Mouse (Mus musculus) bone marrow, adult 2 months (tissue): ENCODE measurements at regions not wholly inside any gene's neighbourhood (a gene's known extent, or its start where the extent isn't known, plus 50 kb on each side); places are given as distances from the start of the nearest gene placed in this dataset.

ENCODE experiments used
- H3K27ac ChIP-seq: fragments of 200-500 bp; 2 replicates; pipeline ENCODE4 v1.5.1; 2012; ENCODE audit warnings: low read depth, mild to moderate bottlenecking, control low read depth, inconsistent platforms, low read length; ENCODE audit not compliant: control insufficient read depth, poor library complexity, insufficient read depth
- H3K4me1 ChIP-seq: fragments of 200-500 bp; 2 replicates; pipeline ENCODE4 v1.6.1; 2011; ENCODE audit warnings: low read length; ENCODE audit not compliant: control insufficient read depth, insufficient read depth
- H3K4me3 ChIP-seq: fragments of 200-500 bp; replicated peaks from 2 replicates; pipeline ENCODE3; 2011; ENCODE audit warnings: mild to moderate bottlenecking, low read depth, low read length, control low read depth; ENCODE audit not compliant: control insufficient read depth
- CTCF ChIP-seq: fragments of 200-500 bp; IDR thresholded peaks from 2 replicates; pipeline ENCODE4 v1.5.1; 2011; ENCODE audit warnings: low read length, control low read depth; ENCODE audit not compliant: control insufficient read depth, insufficient read depth
- POLR2A ChIP-seq: fragments of 200-500 bp; IDR thresholded peaks from 2 replicates; pipeline ENCODE4 v1.6.1; 2011; ENCODE audit warnings: low read depth, mild to moderate bottlenecking, control low read depth, low read length, borderline replicate concordance; ENCODE audit not compliant: control insufficient read depth
- WGBS: fragments of 180-500 bp; shearing (Covaris S2); methylation state at CpG from one replicate; pipeline ENCODE4 v1.1.7; 2018; 5-methylcytosine and 5-hydroxymethylcytosine counted together

- WGBS: 85% methylated on average over 13 of the region's 13 CpGs
- Histone ChIP-seq H3K4me1 (no peaks in the 10 kb centered on the region), H3K4me3 (no peak overlapping the region), H3K27ac (no peak overlapping the region)
- TF ChIP-seq POLR2A: no peak
- TF ChIP-seq CTCF: no peak
These were observed 57.5 kb upstream of the Cxcr4 start for GRCm38 (mm10) chr1:128649490-128650178.

- TF ChIP-seq CTCF (no peak), POLR2A (no peak)
These were observed 51.3 kb upstream of the Cxcr4 start for GRCm38 (mm10) chr1:128643316-128643776.

GRCm38 (mm10) chr1:128642212-128642611, 50.1 kb upstream of the Cxcr4 start:
- Histone ChIP-seq H3K27ac (peak overlapping the region; percentile 10; the same call in 1 of the 2 replicates), H3K4me1 (no peaks in the 10 kb centered on the region; the same call in 1 of the 2 replicates), H3K4me3 (no peak overlapping the region)
- 35% methylated on average over 2 of the region's 2 CpGs for WGBS
- TF ChIP-seq POLR2A (no peak), CTCF (no peak)

More at GRCm38 (mm10) chr1:128643316-128643776, 51.3 kb upstream of the Cxcr4 start:
- no peak overlapping the region for H3K27ac ChIP-seq
- no peaks in the 10 kb centered on the region; the same call in 1 of the 2 replicates for H3K4me1 ChIP-seq
- 65% methylated on average over 4 of the region's 4 CpGs for WGBS
- H3K4me3 ChIP-seq: no peak overlapping the region
